Mouse (Mus musculus) embryonic facial prominence, embryonic 13.5 days (tissue): ENCODE results near the gene H2-Q10. TPM values are rescaled to one million over a fixed set of nuclear protein-coding genes. Genes with fewer than 3 reads are reported as not detected.
"Not testable (repeated sequence)": the region's sequence is repeated elsewhere in the genome, so short reads cannot be mapped to it uniquely, and the experiment has no call there.

ENCODE experiments used
- ATAC-seq: fragments of 200-750 bp; cut with Nextera tagmentation; 2 replicates; pipeline ENCODE4 v1.8.0; 2017; ENCODE audit warnings: low read depth; ENCODE audit not compliant: insufficient number of reproducible peaks, insufficient read depth, low FRiP score, low TSS enrichment
- H3K27ac ChIP-seq: fragments of 300-500 bp; sonication (generic); 2 replicates; pipeline ENCODE4 v1.5.1; 2015; ENCODE audit warnings: moderate library complexity, mild to moderate bottlenecking, inconsistent platforms
- H3K27me3 ChIP-seq: fragments of 300-500 bp; sonication (generic); 2 replicates; pipeline ENCODE4 v1.6.1; 2015; ENCODE audit warnings: mild to moderate bottlenecking, inconsistent platforms
- H3K36me3 ChIP-seq: fragments of 300-500 bp; sonication (generic); 2 replicates; pipeline ENCODE4 v1.6.1; 2015; ENCODE audit warnings: mild to moderate bottlenecking, inconsistent platforms
- H3K4me1 ChIP-seq: fragments of 300-500 bp; sonication (generic); 2 replicates; pipeline ENCODE4 v1.6.1; 2015; ENCODE audit warnings: inconsistent platforms
- H3K4me2 ChIP-seq: fragments of 300-500 bp; sonication (generic); 2 replicates; pipeline ENCODE4 v1.6.1; 2015; ENCODE audit warnings: moderate library complexity, mild to moderate bottlenecking, inconsistent platforms
- H3K4me3 ChIP-seq: fragments of 300-500 bp; sonication (generic); 2 replicates; pipeline ENCODE4 v1.5.1; 2015; ENCODE audit warnings: mild to moderate bottlenecking, inconsistent platforms
- H3K9ac ChIP-seq: fragments of 300-500 bp; sonication (generic); 2 replicates; pipeline ENCODE4 v1.6.1; 2015; ENCODE audit warnings: mild to moderate bottlenecking, inconsistent platforms
- H3K9me3 ChIP-seq: fragments of 300-500 bp; sonication (generic); 2 replicates; pipeline ENCODE4 v1.6.1; 2016; ENCODE audit warnings: inconsistent platforms
- WGBS: fragments of 180-500 bp; shearing (Covaris S2); methylation state at CpG from one replicate; pipeline ENCODE4 v1.1.7; 2015; ENCODE audit warnings: mixed read lengths; 5-methylcytosine and 5-hydroxymethylcytosine counted together
- polyA plus RNA-seq: library from polyadenylated mRNA; unstranded; fragments of >200 nt; fragmentation: Nextera tagmentation; extraction: Ambion mirVana; gene quantifications from 2 replicates; pipeline ENCODE4 v1.2.1, GENCODE M21; 2015

The H2-Q10 gene
- polyA plus RNA-seq, 1 experiment from 2014 or later: 0.14 TPM

GRCm38 (mm10) chr17:35434836-35435235 lies 35.1 kb upstream of the H2-Q10 start:
- H3K4me3 ChIP-seq, H3K4me2 ChIP-seq, H3K9ac ChIP-seq, H3K4me1 ChIP-seq, H3K27ac ChIP-seq, H3K9me3 ChIP-seq, H3K36me3 ChIP-seq, ATAC-seq: not testable (repeated sequence)
- H3K27me3 ChIP-seq: peaks cover 22% of the 10 kb centered on the region
- 7% methylated on average over 8 of the region's 8 CpGs for WGBS

DNA sequence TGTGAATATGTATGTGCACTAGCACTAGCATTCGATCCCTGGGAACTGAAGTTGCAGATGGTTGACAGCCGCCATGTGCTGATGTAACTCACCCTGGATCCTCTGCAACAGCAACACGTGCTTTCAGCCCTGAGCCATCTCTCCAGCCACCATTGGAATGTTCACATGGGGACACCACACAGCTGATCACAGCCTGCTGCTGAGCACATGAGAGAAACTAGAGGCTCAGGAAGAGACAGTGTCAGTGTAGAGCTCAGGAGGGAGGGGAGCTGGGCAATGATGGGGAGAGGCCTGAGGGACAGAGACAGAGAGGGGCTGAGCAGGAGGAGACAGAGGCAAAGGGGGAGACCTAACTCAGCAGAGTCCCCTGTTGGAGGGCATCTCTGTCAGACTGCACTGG lies 34.3 kb upstream of the H2-Q10 start:
- H3K27ac ChIP-seq, H3K4me2 ChIP-seq, H3K9ac ChIP-seq, H3K36me3 ChIP-seq, H3K4me1 ChIP-seq, ATAC-seq, H3K9me3 ChIP-seq, H3K4me3 ChIP-seq: not testable (repeated sequence)
- WGBS: 65% methylated on average over 3 of the region's 3 CpGs
- peaks cover 28% of the 10 kb centered on the region for H3K27me3 ChIP-seq

- not testable (repeated sequence) for H3K4me2 ChIP-seq, H3K4me1 ChIP-seq, ATAC-seq, H3K9me3 ChIP-seq, H3K36me3 ChIP-seq, H3K4me3 ChIP-seq, H3K27ac ChIP-seq, H3K9ac ChIP-seq
- 65% methylated on average over 1 of the region's 1 CpGs for WGBS
- H3K27me3 ChIP-seq: peaks cover 25% of the 10 kb centered on the region
Observed at GRCm38 (mm10) chr17:35437386-35437936, 32.4 kb upstream of the H2-Q10 start.

GRCm38 (mm10) chr17:35438395-35438794 lies 31.5 kb upstream of the H2-Q10 start:
- WGBS: 79% methylated on average over 3 of the region's 3 CpGs
- H3K27ac ChIP-seq, ATAC-seq, H3K9me3 ChIP-seq, H3K36me3 ChIP-seq, H3K4me1 ChIP-seq, H3K9ac ChIP-seq, H3K4me3 ChIP-seq: not testable (repeated sequence)
- peak overlapping the region; percentile 91; the same call in 1 of the 2 replicates for H3K4me2 ChIP-seq
- H3K27me3 ChIP-seq: peaks cover 25% of the 10 kb centered on the region

DNA sequence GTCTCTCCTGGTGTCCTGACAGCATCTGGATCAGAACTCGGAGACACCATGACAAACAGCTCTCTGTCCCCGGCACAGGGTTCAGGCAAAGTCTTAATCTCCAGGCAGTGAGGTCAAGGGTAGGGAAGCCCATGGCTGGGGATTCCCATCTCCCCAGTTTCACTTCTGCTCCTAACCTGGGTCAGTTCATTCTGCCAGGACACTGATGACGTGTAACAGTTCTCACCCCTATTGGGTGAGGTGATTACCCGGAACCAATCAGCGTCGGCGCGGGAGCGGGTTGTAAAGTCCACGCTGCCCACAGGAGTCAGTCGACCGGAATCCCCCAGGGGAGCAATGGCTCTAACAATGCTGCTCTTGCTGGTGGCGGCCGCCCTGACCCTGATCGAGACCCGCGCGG lies 31.0 kb upstream of the H2-Q10 start, which contains the start of gene H2-Q7:
TSS of gene H2-Q7 (plus strand) at position 271 of the 400 bp plus-strand sequence.
- H3K9me3 ChIP-seq, H3K4me1 ChIP-seq, H3K36me3 ChIP-seq, H3K27ac ChIP-seq: not testable (repeated sequence)
- Histone ChIP-seq H3K27me3 (peaks cover 25% of the 10 kb centered on the region), H3K4me3 (peak within 1 kb of the TSS; percentile 51), H3K4me2 (peak within 1 kb of the TSS; percentile 91), H3K9ac (peak within 1 kb of the TSS; percentile 70)
- 3% methylated on average over 18 of the region's 18 CpGs for WGBS
- ATAC-seq: 0 out of 2 replicates have a peak, but pooled peaks have one; percentile 66

GRCm38 (mm10) chr17:35439295-35439747 lies 30.6 kb upstream of the H2-Q10 start:
- WGBS: 1% methylated on average over 48 of the region's 48 CpGs
- H3K4me3 ChIP-seq: peak overlapping the region; percentile 51
- H3K4me2 ChIP-seq: peak overlapping the region; percentile 91
- H3K27me3 ChIP-seq: peaks cover 25% of the 10 kb centered on the region
- H3K36me3 ChIP-seq, H3K4me1 ChIP-seq, H3K9me3 ChIP-seq, H3K27ac ChIP-seq: not testable (repeated sequence)
- peak; percentile 39; the same call in 1 of the 2 replicates for ATAC-seq
- peak overlapping the region; percentile 70 for H3K9ac ChIP-seq

- WGBS: 39% methylated on average over 27 of the region's 27 CpGs
- H3K4me2 ChIP-seq: peak overlapping the region; percentile 18; the same call in 1 of the 2 replicates
Observed at GRCm38 (mm10) chr17:35439925-35440645, 29.8 kb upstream of the H2-Q10 start.

GRCm38 (mm10) chr17:35442376-35442775 lies 27.5 kb upstream of the H2-Q10 start:
- H3K27me3 ChIP-seq: peaks cover 24% of the 10 kb centered on the region
- H3K9ac ChIP-seq, H3K4me2 ChIP-seq, H3K27ac ChIP-seq, H3K36me3 ChIP-seq, H3K4me1 ChIP-seq, ATAC-seq, H3K9me3 ChIP-seq, H3K4me3 ChIP-seq: not testable (repeated sequence)
- WGBS: 93% methylated on average over 2 of the region's 2 CpGs

More at GRCm38 (mm10) chr17:35439925-35440645, 29.8 kb upstream of the H2-Q10 start:
- H3K27me3 ChIP-seq: peaks cover 25% of the 10 kb centered on the region
- not testable (repeated sequence) for H3K4me3 ChIP-seq, ATAC-seq, H3K36me3 ChIP-seq, H3K27ac ChIP-seq, H3K9ac ChIP-seq, H3K4me1 ChIP-seq, H3K9me3 ChIP-seq

DNA sequence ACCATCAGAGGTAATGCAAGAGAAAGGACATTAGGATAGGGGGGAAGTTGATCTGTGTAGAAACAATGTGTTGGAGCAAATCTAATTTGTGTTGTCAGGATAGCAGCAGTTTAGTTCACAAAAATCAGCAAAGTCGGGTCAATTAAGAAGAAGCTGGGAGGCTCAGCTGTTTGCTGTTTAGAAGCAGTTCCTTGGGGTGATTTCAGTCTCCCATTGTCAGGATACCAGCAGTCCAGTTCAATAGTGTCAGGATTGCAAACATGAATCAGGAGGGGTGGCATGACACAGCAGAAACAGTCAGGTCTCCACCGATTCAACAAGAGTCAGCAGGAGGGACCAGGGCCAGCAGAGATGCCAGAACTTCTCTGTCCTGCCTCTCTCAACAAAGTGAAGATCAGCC lies 25.4 kb upstream of the H2-Q10 start:
- H3K4me3 ChIP-seq, H3K4me1 ChIP-seq, H3K27me3 ChIP-seq, H3K9me3 ChIP-seq, H3K27ac ChIP-seq, ATAC-seq, H3K9ac ChIP-seq, H3K4me2 ChIP-seq, H3K36me3 ChIP-seq: not testable (repeated sequence)
- WGBS: 82% methylated on average over 2 of the region's 2 CpGs

GRCm38 (mm10) chr17:35458247-35458646 lies 11.6 kb upstream of the H2-Q10 start:
- not testable (repeated sequence) for H3K27me3 ChIP-seq, H3K4me1 ChIP-seq, ATAC-seq, H3K27ac ChIP-seq, H3K9me3 ChIP-seq, H3K36me3 ChIP-seq, H3K4me2 ChIP-seq, H3K4me3 ChIP-seq, H3K9ac ChIP-seq
- no CpG with 5 or more reads among the region's 1 CpGs for WGBS

DNA sequence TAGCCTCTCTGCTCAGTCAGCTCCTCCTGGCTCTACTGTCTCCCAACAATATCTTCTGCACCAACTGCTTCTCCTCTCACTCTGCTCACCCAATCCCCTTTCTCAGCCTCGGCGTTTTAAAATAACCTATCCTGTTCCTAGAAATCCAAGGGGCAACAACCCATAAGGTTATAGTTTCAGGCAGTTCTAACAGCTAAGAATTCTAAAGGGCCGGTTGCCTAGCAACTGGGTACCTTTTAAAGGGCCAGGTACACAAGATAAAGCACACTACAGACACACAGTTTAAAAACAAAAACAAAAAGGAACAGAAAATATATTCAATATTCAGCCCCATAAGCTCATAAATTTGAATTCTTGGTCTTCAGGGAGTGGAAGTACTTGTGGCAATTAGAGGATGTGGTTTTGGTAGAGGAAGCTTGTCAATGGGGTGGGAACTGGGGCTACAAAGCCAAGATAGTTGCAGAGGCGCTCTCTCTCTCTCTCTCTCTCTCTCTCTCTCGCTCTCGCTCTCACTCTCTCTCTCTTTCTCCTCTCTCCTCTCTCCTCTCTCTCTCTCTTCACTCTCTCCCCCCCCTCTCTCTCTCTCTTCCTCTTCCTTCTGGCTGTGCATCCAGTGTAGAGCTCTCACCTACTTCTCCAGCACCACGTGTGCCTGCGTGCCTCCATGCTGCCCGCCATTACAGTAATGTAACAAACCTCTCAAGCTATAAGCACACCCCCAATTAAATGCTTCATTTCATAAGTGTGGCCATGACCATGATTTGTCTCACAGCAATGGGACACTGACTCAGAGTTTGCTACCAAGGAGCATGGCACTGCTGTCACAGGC lies 9.2 kb upstream of the H2-Q10 start:
- not testable (repeated sequence) for H3K4me3 ChIP-seq, ATAC-seq
- WGBS: 63% methylated on average over 2 of the region's 9 CpGs

More for the DNA sequence above, 9.2 kb upstream of the H2-Q10 start:
- H3K9me3 ChIP-seq, H3K4me1 ChIP-seq, H3K4me2 ChIP-seq, H3K27me3 ChIP-seq, H3K9ac ChIP-seq, H3K36me3 ChIP-seq, H3K27ac ChIP-seq: not testable (repeated sequence)
